In genomic region chr4:67646090-67646489, GRCm38 (mm10) we compare ENCODE assay signal across 11 mouse cellular contexts.
"Had no signal": no experiment of that assay in that cellular context is flagged by ENCODE, and none has a peak within 500 bp of the region (broad histone marks: within the 10 kb centered on the region; RNA-seq: fewer than 3 reads in every experiment).

No protein-coding gene starts in this region.

- H3K27ac ChIP-seq: limb, embryonic 15.5 days; liver, embryonic 14.5 days; midbrain, embryonic 13.5 days; neural tube, embryonic 15.5 days; stomach, embryonic 15.5 days had no signal

- H3K9me3 ChIP-seq: limb, embryonic 15.5 days; midbrain, embryonic 13.5 days; neural tube, embryonic 15.5 days; stomach, embryonic 15.5 days had no signal

- H3K4me1 ChIP-seq: limb, embryonic 15.5 days; midbrain, embryonic 13.5 days; neural tube, embryonic 15.5 days; stomach, embryonic 15.5 days had no signal

- H3K4me2 ChIP-seq: limb, embryonic 15.5 days; midbrain, embryonic 13.5 days; neural tube, embryonic 15.5 days; stomach, embryonic 15.5 days had no signal

- H3K27me3 ChIP-seq: limb, embryonic 15.5 days; midbrain, embryonic 13.5 days; neural tube, embryonic 15.5 days; stomach, embryonic 15.5 days had no signal

- H3K9ac ChIP-seq: limb, embryonic 15.5 days; liver, embryonic 14.5 days; midbrain, embryonic 13.5 days; neural tube, embryonic 15.5 days; stomach, embryonic 15.5 days had no signal

- H3K4me3 ChIP-seq: limb, embryonic 15.5 days; midbrain, embryonic 13.5 days; myocyte; neural tube, embryonic 15.5 days; stomach, embryonic 15.5 days had no signal

- DNase-seq: kidney, postnatal 25 days; lung, adult 18-20 months; retina, postnatal 1 day; right cerebral cortex, postnatal 14 days; thymus, postnatal 36 days had no signal

- H3K36me3 ChIP-seq: limb, embryonic 15.5 days; midbrain, embryonic 13.5 days; neural tube, embryonic 15.5 days; stomach, embryonic 15.5 days had no signal

- ATAC-seq: midbrain, embryonic 13.5 days had no signal
